Comparison of ENCODE assay signal across 27 mouse cellular contexts in genomic region chr16:56729060-56729459, GRCm38 (mm10).
"Had no signal": no experiment of that assay in that cellular context is flagged by ENCODE, and none has a peak within 500 bp of the region (broad histone marks: within the 10 kb centered on the region; RNA-seq: fewer than 3 reads in every experiment).

No protein-coding gene starts in this region.

- H3K36me3 ChIP-seq: heart, embryonic 10.5 days; heart, embryonic 12.5 days; hindbrain, embryonic 10.5 days; hindbrain, embryonic 12.5 days; intestine, embryonic 15.5 days; limb, embryonic 10.5 days; limb, embryonic 12.5 days; liver, embryonic 13.5 days; liver, embryonic 15.5 days had no signal

- H3K9me3 ChIP-seq: heart, embryonic 10.5 days; heart, embryonic 12.5 days; hindbrain, embryonic 10.5 days; hindbrain, embryonic 12.5 days; intestine, embryonic 15.5 days; limb, embryonic 10.5 days; limb, embryonic 12.5 days; liver, embryonic 13.5 days; liver, embryonic 15.5 days had no signal

- DNase-seq: gastrocnemius, postnatal 14 days; gastrocnemius, postnatal 36 days; heart, adult 18-20 months; heart, postnatal 10 days; heart, postnatal 4 days; kidney, adult 18-20 months; kidney, adult 8-10 months; kidney, postnatal 10 days; kidney, postnatal 25 days; kidney, postnatal 4 days; liver; liver, embryonic 13.5 days had no signal

- H3K27me3 ChIP-seq: heart, embryonic 12.5 days; hindbrain, embryonic 12.5 days; intestine, embryonic 15.5 days; limb, embryonic 12.5 days; liver, embryonic 13.5 days; liver, embryonic 15.5 days had no signal

- H3K9ac ChIP-seq: heart, embryonic 12.5 days; hindbrain, embryonic 12.5 days; hindbrain, embryonic 14.5 days; intestine, embryonic 15.5 days; limb, embryonic 12.5 days; liver, embryonic 13.5 days; liver, embryonic 15.5 days had no signal

- ATAC-seq: hindbrain, embryonic 16.5 days; inflammation-experienced regulatory T-cells, adult 6 months; intestine, embryonic 15.5 days; intestine, postnatal 0 days had no signal

- H3K4me1 ChIP-seq: heart, embryonic 10.5 days; heart, embryonic 12.5 days; hindbrain, embryonic 10.5 days; hindbrain, embryonic 12.5 days; intestine, embryonic 15.5 days; limb, embryonic 10.5 days; limb, embryonic 12.5 days; liver, embryonic 13.5 days; liver, embryonic 15.5 days had no signal

- H3K4me3 ChIP-seq: heart, embryonic 10.5 days; heart, embryonic 12.5 days; hindbrain, embryonic 10.5 days; hindbrain, embryonic 12.5 days; intestine, embryonic 15.5 days; layer of hippocampus, adult 2 months; left cerebral cortex, adult 2 months; limb, embryonic 10.5 days; limb, embryonic 12.5 days; liver, embryonic 13.5 days; liver, embryonic 15.5 days had no signal

- H3K4me2 ChIP-seq: heart, embryonic 12.5 days; hindbrain, embryonic 12.5 days; hindbrain, embryonic 14.5 days; intestine, embryonic 15.5 days; limb, embryonic 12.5 days; liver, embryonic 11.5 days; liver, embryonic 13.5 days; liver, embryonic 15.5 days had no signal

- H3K27ac ChIP-seq: heart, embryonic 10.5 days; hindbrain, embryonic 10.5 days; hindbrain, embryonic 12.5 days; hindbrain, embryonic 14.5 days; intestine, embryonic 15.5 days; layer of hippocampus, adult 2 months; left cerebral cortex, adult 2 months; limb, embryonic 10.5 days; limb, embryonic 12.5 days; liver, embryonic 13.5 days; liver, embryonic 15.5 days had no signal
